Mouse (Mus musculus): ENCODE results near the gene Kif14.

The Kif14 gene

GRCm38 (mm10) chr1:136570976-136571375 lies 104.8 kb downstream of the Kif14 start:
- H3K27me3 ChIP-seq (ENCODE audit: control insufficient read depth, insufficient read depth, low read length, poor library complexity, severe bottlenecking) = no peaks in the 10 kb centered on the region
- DNase-seq (ENCODE audit: low read depth, low spot score) = no peak
- H3K36me3 ChIP-seq (ENCODE audit: control insufficient read depth, insufficient read depth, low read length, poor library complexity, severe bottlenecking) = no peaks in the 10 kb centered on the region

- Histone ChIP-seq H3K27me3 (ENCODE audit: control insufficient read depth, insufficient read depth, low read length, poor library complexity, severe bottlenecking) (no peaks in the 10 kb centered on the region), H3K36me3 (ENCODE audit: control insufficient read depth, insufficient read depth, low read length, poor library complexity, severe bottlenecking) (no peaks in the 10 kb centered on the region)
- no peak for DNase-seq (ENCODE audit: low read depth, low spot score)
Observed at GRCm38 (mm10) chr1:136571530-136571929, 105.4 kb downstream of the Kif14 start.

GRCm38 (mm10) chr1:136577890-136578663 lies 111.9 kb downstream of the Kif14 start:
- no peaks in the 10 kb centered on the region for H3K27me3 ChIP-seq (ENCODE audit: control insufficient read depth, insufficient read depth, low read length, poor library complexity, severe bottlenecking)
- H3K36me3 ChIP-seq (ENCODE audit: control insufficient read depth, insufficient read depth, low read length, poor library complexity, severe bottlenecking) = no peaks in the 10 kb centered on the region
- peak; percentile 8 for DNase-seq (ENCODE audit: low read depth, low spot score)

GRCm38 (mm10) chr1:136579360-136579759 lies 113.2 kb downstream of the Kif14 start:
- peak; percentile 8 for DNase-seq (ENCODE audit: low read depth, low spot score)
- H3K27me3 ChIP-seq (ENCODE audit: control insufficient read depth, insufficient read depth, low read length, poor library complexity, severe bottlenecking) = no peaks in the 10 kb centered on the region
- no peaks in the 10 kb centered on the region for H3K36me3 ChIP-seq (ENCODE audit: control insufficient read depth, insufficient read depth, low read length, poor library complexity, severe bottlenecking)

GRCm38 (mm10) chr1:136580266-136580665 lies 114.1 kb downstream of the Kif14 start:
- H3K27me3 ChIP-seq (ENCODE audit: control insufficient read depth, insufficient read depth, low read length, poor library complexity, severe bottlenecking) = no peaks in the 10 kb centered on the region
- no peaks in the 10 kb centered on the region for H3K36me3 ChIP-seq (ENCODE audit: control insufficient read depth, insufficient read depth, low read length, poor library complexity, severe bottlenecking)
- peak; percentile 5 for DNase-seq (ENCODE audit: low read depth, low spot score)

Data from splenic B cell, adult 2 months (primary cell).